Mouse (Mus musculus) brain, embryonic 14.5 days (tissue): ENCODE data around the gene Lypd3.

ENCODE experiments used
- CTCF ChIP-seq: fragments of 200-500 bp; IDR thresholded peaks from 2 replicates; pipeline ENCODE4 v1.5.1; 2012; ENCODE audit warnings: inconsistent platforms, mild to moderate bottlenecking, moderate library complexity, borderline replicate concordance; ENCODE audit not compliant: insufficient read depth, insufficient read length; ENCODE audit errors: extremely low read depth
- POLR2A ChIP-seq: fragments of 200-500 bp; IDR thresholded peaks from 2 replicates; pipeline ENCODE4 v1.6.1; 2012; ENCODE audit warnings: mild to moderate bottlenecking, inconsistent platforms, borderline replicate concordance; ENCODE audit not compliant: poor library complexity, insufficient read depth, insufficient read length, severe bottlenecking; ENCODE audit errors: extremely low read depth

DNA sequence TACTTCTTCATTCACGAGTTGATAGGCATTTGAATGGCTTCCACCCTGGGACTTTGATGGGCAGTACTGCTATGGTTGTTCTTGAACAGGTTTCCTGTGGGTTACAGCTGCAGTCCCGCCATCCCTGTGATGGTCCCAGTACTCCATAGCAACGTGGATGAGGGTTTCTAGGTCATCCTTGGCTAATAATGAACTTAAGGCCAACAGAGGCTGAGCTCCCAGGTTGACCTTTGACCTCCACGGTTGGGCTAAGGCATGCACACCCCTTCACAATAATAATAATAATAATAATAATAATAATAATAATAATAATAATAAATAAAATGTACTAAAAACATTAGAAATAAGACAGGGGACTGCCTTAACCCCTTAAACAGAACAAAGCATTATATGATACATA lies 38.2 kb upstream of the Lypd3 start:
- TF ChIP-seq POLR2A, result no peak
- no peak for TF ChIP-seq CTCF
